Mouse (Mus musculus) central nervous system, embryonic 14 days (tissue): ENCODE measurements around the gene Klhl29. TPM values are rescaled to one million over a fixed set of nuclear protein-coding genes. Genes with fewer than 3 reads are reported as not detected.

Source experiments
- polyA plus RNA-seq: library from polyadenylated mRNA; depleted of rRNA; stranded (reverse); fragments of >200 nt; gene quantifications from 2 replicates; pipeline ENCODE4 v1.2.3, GENCODE M21; 2012; rRNA removed

Klhl29 gene
- 26.0 and 28.7 TPM in 2 replicates for polyA plus RNA-seq

GRCm38 (mm10) chr12:5375616-5376461 lies at the start of gene Klhl29:
Klhl29 (minus strand) TSS chr12:5375682.

